Mouse (Mus musculus): ENCODE data around the gene Cort. TPM values are rescaled to one million over a fixed set of nuclear protein-coding genes. Genes with fewer than 3 reads are reported as not detected.
"Not testable (repeated sequence)": the region's sequence is repeated elsewhere in the genome, so short reads cannot be mapped to it uniquely, and the experiment has no call there.

Gene Cort
- total RNA-seq, 2 experiments from 2014 or later, result not detected

GRCm38 (mm10) chr4:149149196-149149595, 22.6 kb upstream of the Cort start:
- intact Hi-C loops (cut with DNase I), result loop anchor here (10.0 kb wide), 2 partner anchors 296 to 566 kb away; no protein-coding TSS in a partner anchor

GRCm38 (mm10) chr4:149148084-149148483, 21.5 kb upstream of the Cort start:
- no peak for DNase-seq
- intact Hi-C loops (cut with DNase I), result loop anchor here (10.0 kb wide), 2 partner anchors 297 to 567 kb away; no protein-coding TSS in a partner anchor

More at GRCm38 (mm10) chr4:149149196-149149595, 22.6 kb upstream of the Cort start:
- DNase-seq, result no peak

- no peak for DNase-seq
- intact Hi-C loops (cut with DNase I), result loop anchor here (10.0 kb wide), 2 partner anchors 297 to 567 kb away; no protein-coding TSS in a partner anchor
Measured at GRCm38 (mm10) chr4:149147528-149147927, 21.0 kb upstream of the Cort start.

GRCm38 (mm10) chr4:149145151-149145550, 18.6 kb upstream of the Cort start:
- intact Hi-C loops (cut with DNase I), result loop anchor here (2.0 to 10.0 kb wide), 3 partner anchors 300 to 570 kb away; no protein-coding TSS in a partner anchor

GRCm38 (mm10) chr4:149144459-149144858, 17.9 kb upstream of the Cort start:
- intact Hi-C loops (cut with DNase I), result loop anchor here (1.0 to 10.0 kb wide), 4 partner anchors 38 to 570 kb away; no protein-coding TSS in a partner anchor

More at GRCm38 (mm10) chr4:149145151-149145550, 18.6 kb upstream of the Cort start:
- no peak for DNase-seq

DNA sequence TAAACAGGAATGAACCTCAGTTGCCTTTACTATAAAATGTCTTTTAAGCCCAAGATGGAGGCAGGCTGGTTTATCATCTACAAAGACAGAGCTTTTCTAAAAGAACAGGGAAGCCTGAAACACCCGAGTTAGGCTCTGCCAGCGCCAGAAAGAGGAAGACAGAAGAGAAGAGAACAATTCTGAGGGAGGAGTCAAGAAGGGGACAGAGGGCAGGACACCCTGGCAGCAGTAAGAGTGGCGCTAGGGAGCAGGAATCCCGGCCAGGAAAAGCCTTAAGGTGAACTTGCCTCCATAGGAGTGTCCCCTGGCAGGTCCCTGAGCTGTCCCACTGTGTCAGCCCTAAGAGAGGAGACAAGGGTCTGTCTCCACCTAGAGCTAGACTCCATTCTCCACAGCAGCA, 17.0 kb upstream of the Cort start:
- intact Hi-C loops (cut with DNase I), result loop anchor here (10.0 kb wide), 2 partner anchors 301 to 571 kb away; no protein-coding TSS in a partner anchor
- DNase-seq, result no peak

More at GRCm38 (mm10) chr4:149144459-149144858, 17.9 kb upstream of the Cort start:
- peak; percentile 81 to 82 for DNase-seq

DNA sequence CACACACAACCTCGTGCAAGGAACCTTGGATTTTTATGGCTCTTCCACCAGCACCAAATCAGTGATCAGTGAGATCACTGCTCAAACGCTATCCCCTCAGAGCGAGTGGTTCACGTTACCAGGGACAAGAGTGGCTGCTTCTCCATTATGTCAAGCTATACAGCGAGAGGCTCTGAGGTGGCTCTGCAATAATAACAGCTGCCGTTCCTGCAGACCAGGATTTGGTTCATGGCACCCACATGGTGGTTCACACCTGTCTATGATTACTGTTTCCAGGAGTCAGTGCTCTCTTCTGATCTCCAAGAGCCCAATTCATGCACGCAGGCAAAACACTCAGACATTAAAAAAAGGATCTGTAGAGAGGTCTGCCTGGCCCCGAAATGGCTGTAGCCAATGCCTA, 12.0 kb upstream of the Cort start:
- no peak for DNase-seq
- intact Hi-C loops (cut with DNase I), result loop anchor here (5.0 kb wide), 1 partner anchor 61 kb away; no protein-coding TSS in a partner anchor

- peak; percentile 92 to 93 for DNase-seq
- intact Hi-C loops (cut with DNase I), result loop anchor here (2.0 to 5.0 kb wide), 2 partner anchors 60 to 394 kb away; no protein-coding TSS in a partner anchor
Measured at GRCm38 (mm10) chr4:149136982-149137770, 10.6 kb upstream of the Cort start, which contains the start of gene Cenps. TSS of gene Cenps (minus strand) at chr4:149137629.

DNA sequence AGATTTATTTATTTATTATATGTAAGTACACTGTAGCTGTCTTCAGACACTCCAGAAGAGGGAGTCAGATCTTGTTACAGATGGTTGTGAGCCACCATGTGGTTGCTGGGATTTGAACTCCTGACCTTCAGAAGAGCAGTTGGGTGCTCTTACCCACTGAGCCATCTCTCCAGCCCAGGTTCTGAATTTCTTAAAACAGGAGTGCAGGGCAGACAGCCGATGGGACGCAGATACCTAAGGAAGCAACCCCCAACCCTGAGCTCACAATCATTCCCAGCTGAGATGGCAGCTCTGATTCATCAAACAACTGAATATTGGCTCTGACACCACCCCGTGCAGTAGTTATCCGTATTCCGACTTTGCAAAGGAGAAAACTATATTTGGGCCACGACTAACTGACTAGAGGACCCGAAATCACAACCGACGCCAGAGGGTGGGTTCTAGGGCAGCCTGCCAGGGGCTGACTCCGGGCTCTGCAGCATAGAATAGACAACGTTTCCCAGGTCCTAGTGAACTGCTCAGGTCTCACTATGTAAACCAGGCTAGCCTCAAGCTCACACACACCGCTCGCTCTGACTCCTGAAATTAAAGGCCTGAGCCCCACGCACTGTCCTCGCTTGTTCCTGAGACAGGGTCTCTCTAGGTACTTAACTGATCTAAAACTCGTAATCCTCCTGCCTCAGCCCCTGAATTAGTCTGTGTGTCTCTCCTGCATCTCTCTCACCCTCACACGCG, 9.7 kb upstream of the Cort start:
- no peak for DNase-seq
- intact Hi-C loops (cut with DNase I), result loop anchor here (2.0 to 5.0 kb wide), 2 partner anchors 59 to 393 kb away; no protein-coding TSS in a partner anchor

DNA sequence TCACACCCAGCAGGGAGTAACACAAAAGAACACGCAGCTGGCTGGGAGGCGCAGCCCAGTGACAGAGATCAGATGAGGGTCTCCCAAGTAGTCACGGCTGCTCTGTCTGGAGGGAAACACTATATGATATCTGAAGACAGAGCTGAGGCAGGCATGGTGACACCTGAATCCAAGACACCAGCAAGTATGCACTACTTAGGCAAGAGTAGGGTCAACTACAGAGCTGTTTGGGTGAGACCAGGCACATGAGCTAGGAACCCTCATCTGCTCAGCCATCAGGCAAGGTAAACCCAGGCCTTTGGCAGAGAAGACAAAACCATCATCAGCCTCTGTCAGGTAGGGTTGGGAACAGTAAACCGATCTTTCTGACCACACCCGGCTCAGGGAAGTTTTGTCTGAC, 6.8 kb upstream of the Cort start:
- intact Hi-C loops (cut with DNase I), result no loop called here
- no peak for DNase-seq

- DNase-seq, result no peak
Measured at GRCm38 (mm10) chr4:149131789-149132565, 5.4 kb upstream of the Cort start.

DNA sequence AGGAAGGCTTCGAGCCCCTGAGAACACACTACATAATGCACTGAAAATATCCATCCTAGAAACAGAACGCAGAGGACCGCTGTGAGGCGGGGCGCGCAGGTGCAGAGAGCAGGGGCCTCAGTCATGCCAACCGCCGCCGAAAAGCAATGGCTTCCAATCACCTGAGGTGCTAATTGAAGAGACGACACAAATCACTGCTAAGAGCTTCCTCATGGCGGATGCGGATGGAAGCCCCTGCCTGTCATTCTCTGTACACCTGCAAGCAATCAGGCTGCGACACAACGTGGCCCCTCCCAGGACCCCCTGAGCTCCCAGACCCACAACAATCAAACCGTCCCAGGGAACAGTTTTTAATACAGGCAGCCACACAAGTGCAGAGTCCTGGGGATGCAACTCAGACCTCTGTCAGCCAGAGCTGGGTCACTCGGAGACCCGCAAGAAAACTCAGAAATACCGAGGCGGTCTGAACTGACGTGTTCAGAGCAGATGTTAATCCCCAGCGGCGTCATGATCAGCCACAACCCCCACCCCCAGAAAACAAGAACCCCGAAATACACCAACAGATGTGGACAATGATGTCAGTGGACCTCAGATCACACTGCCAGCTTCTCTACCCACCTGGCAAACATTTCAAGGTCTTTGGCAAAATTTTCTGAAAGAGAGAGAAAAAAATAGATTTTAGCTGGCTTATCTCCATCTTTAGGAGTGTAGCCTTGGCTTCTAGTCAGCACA, 4.6 kb upstream of the Cort start:
- intact Hi-C loops (cut with DNase I), result no loop called here
- DNase-seq, result no peak

More at GRCm38 (mm10) chr4:149131789-149132565, 5.4 kb upstream of the Cort start:
- intact Hi-C loops (cut with DNase I), result no loop called here

GRCm38 (mm10) chr4:149128467-149128866, 1.9 kb upstream of the Cort start:
- intact Hi-C loops (cut with DNase I), result no loop called here
- no peak for DNase-seq

DNA sequence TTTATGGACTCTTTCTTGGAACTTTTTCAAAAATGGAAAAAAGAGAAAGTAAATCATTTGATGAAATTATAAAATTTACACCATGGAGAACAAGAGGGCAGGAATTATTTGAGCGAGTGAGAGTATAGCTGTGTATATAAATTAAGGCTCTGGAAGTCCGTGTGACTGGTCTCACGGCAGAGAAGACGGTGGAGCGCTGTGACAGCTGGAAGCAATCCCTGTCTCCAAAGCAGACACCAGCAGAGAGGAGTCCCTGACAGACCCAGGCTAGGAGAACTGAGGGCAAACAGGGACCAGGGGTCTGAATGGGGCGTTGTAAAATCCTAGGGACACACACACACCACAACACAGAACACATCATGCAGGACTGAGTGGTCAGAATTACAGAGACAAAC, 451 bp downstream of the Cort start:
- DNase-seq, result no peak
- intact Hi-C loops (cut with DNase I), result no loop called here

DNA sequence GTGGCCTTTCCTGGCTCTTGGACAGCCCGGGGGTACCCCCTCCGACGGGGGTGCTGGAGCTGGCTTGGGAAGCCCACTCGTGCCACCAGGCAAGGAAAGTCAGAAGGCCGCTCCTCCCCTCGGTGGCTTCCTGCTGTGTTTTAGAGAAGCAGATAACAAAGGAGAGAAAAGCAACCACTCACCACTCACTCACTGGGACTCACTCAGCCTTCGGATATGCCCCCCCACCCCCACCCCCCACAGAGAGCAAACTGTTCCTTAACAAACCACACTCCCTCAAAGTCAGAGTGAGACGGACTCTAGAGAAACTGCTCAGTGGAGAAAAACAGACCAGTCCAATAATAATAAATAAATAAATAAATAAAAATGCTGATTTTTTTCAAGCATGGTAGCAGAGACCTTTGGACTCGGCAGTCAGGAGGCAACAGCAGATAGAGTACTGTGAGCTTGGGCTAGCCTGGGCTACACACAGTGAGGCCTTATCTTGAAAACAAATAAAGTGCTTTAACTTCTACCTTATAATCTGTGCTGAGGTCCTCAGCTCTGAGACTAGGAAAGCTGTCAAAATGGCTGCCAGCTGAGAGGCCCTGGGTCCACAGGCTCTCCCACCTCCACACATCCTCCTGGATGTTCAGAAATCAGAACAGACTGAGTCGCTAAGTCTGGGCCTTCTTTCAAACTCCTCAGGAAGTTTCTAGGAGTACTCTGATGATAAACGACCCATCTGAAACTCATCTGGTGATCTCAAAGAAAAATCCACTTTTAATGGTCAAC, 1.0 kb downstream of the Cort start:
- intact Hi-C loops (cut with DNase I), result no loop called here
- DNase-seq, result no peak

DNA sequence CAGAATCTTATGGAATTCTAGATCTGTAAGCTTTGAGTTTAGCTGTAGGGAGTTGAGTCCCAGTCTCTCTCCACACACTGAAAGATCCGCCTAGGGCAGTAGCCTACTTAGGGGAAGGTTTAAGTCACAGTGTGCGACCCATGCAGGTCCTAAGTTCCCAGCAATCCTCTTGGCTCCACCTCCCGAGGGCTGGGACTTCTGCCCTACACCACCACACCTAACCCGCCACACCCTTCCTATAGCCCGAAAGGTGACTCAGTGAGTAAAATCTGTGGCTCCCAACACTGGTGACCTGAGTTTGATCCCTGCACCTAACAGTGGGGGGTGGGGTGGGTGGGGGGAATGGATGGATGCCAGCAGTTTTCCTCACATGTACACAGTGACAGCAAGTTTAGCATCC, 3.1 kb downstream of the Cort start:
- no peak for DNase-seq
- intact Hi-C loops (cut with DNase I), result no loop called here

- DNase-seq; intact Hi-C loops (cut with DNase I): not testable (repeated sequence)
Measured at GRCm38 (mm10) chr4:149119978-149120562, 6.5 kb downstream of the Cort start.

- intact Hi-C loops (cut with DNase I), result no loop called here
- peak; percentile 92 to 93 for DNase-seq
Measured at GRCm38 (mm10) chr4:149103875-149104561, 22.5 kb downstream of the Cort start, which contains the start of gene Dffa. TSS of gene Dffa (plus strand) at chr4:149104146.

Data from heart, postnatal 36 days (tissue).